Mouse (Mus musculus): ENCODE measurements around the gene Tex37.

Gene Tex37

DNA sequence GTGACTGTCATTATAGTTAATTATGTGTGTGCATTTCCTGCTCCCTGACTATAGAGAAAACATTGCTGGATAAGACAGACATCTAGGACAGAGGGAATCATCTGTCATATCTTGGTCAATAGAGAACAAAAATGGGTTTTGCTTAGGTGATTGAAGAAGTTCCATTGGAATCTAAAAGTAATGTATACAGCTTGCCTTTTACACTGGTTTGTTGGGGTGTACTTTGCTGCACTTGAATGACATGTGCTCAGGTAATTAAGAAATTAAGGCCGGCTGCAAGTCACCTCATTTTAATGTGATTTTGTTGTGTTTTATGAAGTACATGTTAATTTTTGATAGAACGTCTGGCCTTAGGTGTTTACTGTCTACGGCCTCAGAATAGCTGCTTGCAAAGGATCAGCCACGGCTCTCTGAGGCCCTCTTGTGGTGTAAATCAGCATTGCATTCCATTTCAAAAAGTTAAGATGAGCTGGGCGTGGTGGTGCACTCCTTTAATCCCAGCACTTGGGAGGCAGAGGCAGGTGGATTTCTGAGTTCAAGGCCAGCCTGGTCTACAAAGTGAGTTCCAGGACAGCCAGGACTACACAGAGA lies 37.9 kb downstream of the Tex37 start:
- no peak for DNase-seq (ENCODE audit: low spot score)

- DNase-seq (ENCODE audit: low spot score): no peak
Observed at GRCm38 (mm10) chr6:70875017-70875416, 43.7 kb downstream of the Tex37 start.

DNA sequence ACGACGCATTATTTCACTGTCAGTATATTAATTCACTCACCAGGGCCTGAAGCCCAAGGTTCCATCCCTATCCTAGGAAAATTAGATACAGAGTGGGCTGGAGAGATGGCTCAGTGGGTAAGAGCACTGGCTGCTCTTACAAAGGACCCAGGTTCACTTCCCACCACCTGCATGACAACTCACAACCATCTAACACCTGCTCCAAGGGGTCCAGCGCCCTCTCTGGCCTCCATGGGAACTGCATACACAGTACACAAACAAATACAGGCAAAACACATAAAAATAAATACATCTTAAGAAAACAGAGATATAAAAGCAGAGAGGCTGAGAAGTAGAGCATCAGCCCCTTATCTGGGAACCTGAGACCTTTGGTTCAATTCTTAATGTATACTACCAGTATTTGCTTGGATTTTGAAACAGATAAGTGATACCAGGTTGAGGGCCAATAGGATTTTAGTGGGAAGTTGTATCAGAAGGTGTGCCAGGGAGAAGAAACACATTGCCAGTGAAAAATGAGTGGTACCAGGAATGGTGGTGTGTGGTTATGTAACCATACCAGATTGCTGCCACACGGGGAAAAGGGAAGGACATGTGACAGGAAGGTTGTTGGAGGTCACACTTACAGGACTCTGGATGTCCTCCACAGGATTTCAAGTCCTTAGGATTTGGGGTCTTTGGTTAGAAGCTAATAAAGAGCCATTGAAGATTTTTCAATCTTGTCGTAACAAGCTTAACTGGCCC lies 44.5 kb downstream of the Tex37 start:
- DNase-seq (ENCODE audit: low spot score): no peak

DNA sequence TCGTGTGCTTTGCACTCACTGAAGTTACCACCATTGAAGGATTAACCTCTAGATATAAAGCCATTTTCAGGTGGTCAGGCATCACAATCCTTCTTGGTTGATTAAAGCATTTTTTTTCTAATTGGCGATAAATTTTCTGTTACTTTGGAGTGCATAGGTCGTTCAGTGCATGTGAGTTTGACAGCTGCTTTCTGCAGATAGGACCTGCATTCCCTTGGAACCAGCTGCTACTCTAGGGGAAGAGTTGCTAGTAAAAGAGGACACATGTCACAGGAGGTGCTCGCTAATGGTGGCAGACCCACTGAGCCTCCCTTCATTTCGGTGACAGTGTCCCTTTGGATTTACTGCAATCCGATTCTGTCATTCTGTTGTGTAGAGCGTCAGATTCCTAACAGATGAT lies 46.2 kb downstream of the Tex37 start:
- no peak for DNase-seq (ENCODE audit: low spot score)

- no peak for DNase-seq (ENCODE audit: low spot score)
Observed at GRCm38 (mm10) chr6:70872128-70872527, 46.6 kb downstream of the Tex37 start.

DNA sequence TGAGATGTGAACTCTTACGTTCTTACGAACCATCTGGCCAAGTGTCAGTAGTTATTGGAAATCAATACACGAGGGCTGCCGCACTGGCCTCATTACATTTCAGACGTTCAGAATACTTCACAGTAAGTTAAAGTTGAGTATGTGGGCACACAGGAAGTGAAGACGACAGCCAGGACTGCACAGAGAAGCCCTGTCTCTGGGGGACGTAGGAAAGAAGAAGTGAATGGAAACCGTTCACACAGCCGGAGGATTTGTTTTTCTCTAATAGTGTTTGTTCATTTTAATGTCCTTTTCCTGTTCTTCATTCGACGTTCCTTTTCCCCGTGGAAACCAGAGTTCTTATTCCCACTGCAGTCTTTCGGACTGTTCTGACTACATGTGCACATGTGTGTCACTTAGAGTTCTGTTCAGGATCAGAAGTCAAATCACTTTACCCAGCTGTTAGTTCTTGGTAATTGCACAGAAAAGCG lies 47.2 kb downstream of the Tex37 start:
- no peak for DNase-seq (ENCODE audit: low spot score)

DNA sequence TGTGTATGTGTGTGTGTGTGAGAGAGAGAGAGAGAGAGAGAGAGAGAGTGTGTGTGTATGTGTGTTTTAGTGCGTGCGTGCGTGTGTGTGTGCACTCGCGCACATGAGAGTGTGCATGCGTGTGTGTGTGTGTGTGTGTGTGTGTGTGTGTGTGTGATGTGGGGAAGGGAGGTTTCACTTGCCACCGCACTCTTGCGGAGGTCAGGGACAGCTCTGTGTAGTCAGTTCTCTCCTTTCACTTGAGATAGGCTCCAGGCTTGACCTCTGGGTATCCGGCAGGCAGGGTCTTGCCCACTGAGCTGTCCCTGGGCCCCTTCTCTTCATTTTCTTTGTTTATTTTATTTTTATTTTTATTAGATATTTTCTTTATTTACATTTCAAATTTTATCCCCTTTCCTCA lies 51.4 kb downstream of the Tex37 start:
- no peak for DNase-seq (ENCODE audit: low spot score)

- DNase-seq (ENCODE audit: low spot score): no peak
Observed at GRCm38 (mm10) chr6:70866761-70867160, 52.0 kb downstream of the Tex37 start.

DNA sequence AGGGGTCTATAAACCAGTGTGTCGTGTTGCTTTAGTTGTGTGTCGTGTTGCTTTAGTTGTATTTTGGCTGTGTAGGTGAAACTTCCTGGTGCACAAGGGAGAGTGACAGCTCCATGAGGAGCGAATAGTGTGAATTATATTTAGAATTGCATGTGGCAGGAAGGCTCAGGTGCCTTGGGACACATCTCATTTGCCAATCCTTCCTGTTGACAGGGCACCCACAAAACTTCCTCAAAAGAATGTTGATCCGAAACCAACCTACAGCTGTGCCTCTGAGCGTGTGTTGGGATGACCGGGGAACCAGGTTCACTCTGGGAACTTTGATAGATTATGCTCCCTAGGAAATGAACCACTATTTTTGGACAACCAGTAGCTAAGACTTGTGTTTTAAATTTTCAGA lies 54.4 kb downstream of the Tex37 start:
- no peak for DNase-seq (ENCODE audit: low spot score)

Measured in urinary bladder, postnatal 10 days (tissue).